ENCODE assay signal across 8 mouse cellular contexts in genomic region chr2:102002408-102002973, GRCm38 (mm10).
A peak's percentile ranks its signal among the peaks of the same experiment; 100 is the strongest.
DNase-seq lines count a peak whose midpoint lies in the region; ATAC-seq lines count a peak whose summit lies in the region.
"Had no signal": no experiment of that assay in that cellular context is flagged by ENCODE, and none has a peak within 500 bp of the region (broad histone marks: within the 10 kb centered on the region; RNA-seq: fewer than 3 reads in every experiment).

No protein-coding gene starts in this region.

- no peak overlapping the region for H3K9ac ChIP-seq in liver, embryonic 11.5 days (ENCODE audit: low read depth, low read length)
- H3K9ac ChIP-seq in forebrain, embryonic 12.5 days: no peak overlapping the region
- H3K9ac ChIP-seq in limb, embryonic 13.5 days: no peak overlapping the region
- no peak overlapping the region for H3K9ac ChIP-seq in stomach, embryonic 14.5 days (replicated peaks; ENCODE audit: low read depth, low read length)

- intact Hi-C loops in left cerebral cortex, postnatal 4 days (cut with DNase I): no loop called here

- H3K9me3 ChIP-seq in liver, embryonic 11.5 days (ENCODE audit: control insufficient read depth, low read length): no peaks in the 10 kb centered on the region
- no peaks in the 10 kb centered on the region for H3K9me3 ChIP-seq in forebrain, embryonic 12.5 days
- no peaks in the 10 kb centered on the region for H3K9me3 ChIP-seq in limb, embryonic 13.5 days
- H3K9me3 ChIP-seq in stomach, embryonic 14.5 days (ENCODE audit: control insufficient read depth, low read depth, low read length): no peaks in the 10 kb centered on the region

- DNase-seq in liver, embryonic 11.5 days (ENCODE audit: low spot score): no peak
- no peak for DNase-seq in liver
- no peak for DNase-seq in natural killer cell, adult 2 months (ENCODE audit: low spot score in 2 of 2)
- no peak for DNase-seq in left cerebral cortex, postnatal 4 days

- ATAC-seq in liver, embryonic 11.5 days (replicated peaks; ENCODE audit: low FRiP score): peak; percentile 16; the same call in 1 of the 2 replicates
- no peak; the same call in none of the 2 replicates for ATAC-seq in forebrain, embryonic 12.5 days (ENCODE audit: low FRiP score)
- ATAC-seq in limb, embryonic 13.5 days (ENCODE audit: low FRiP score, low read depth): 0 out of 2 replicates have a peak, but pooled peaks have one; percentile 9
- peak; percentile 5; the same call in 1 of the 2 replicates for ATAC-seq in stomach, embryonic 14.5 days (ENCODE audit: insufficient number of reproducible peaks, insufficient read depth, low FRiP score, low read depth)
- ATAC-seq: Patski had no signal

- peaks cover 12% of the 10 kb centered on the region; the same call in 1 of the 2 replicates for H3K4me1 ChIP-seq in liver, embryonic 11.5 days (replicated peaks; ENCODE audit: control insufficient read depth, insufficient read depth, low read length)
- peaks cover 90% of the 10 kb centered on the region for H3K4me1 ChIP-seq in forebrain, embryonic 12.5 days
- peaks cover 74% of the 10 kb centered on the region for H3K4me1 ChIP-seq in limb, embryonic 13.5 days
- peaks cover 68% of the 10 kb centered on the region for H3K4me1 ChIP-seq in stomach, embryonic 14.5 days (ENCODE audit: control insufficient read depth, insufficient read depth, low read length)

- H3K27me3 ChIP-seq in liver, embryonic 11.5 days (replicated peaks; ENCODE audit: control insufficient read depth, insufficient read depth, low read length): no peaks in the 10 kb centered on the region
- no peaks in the 10 kb centered on the region for H3K27me3 ChIP-seq in forebrain, embryonic 12.5 days
- H3K27me3 ChIP-seq in limb, embryonic 13.5 days: no peaks in the 10 kb centered on the region
- H3K27me3 ChIP-seq in stomach, embryonic 14.5 days (ENCODE audit: control insufficient read depth, insufficient read depth, low read length): no peaks in the 10 kb centered on the region
- H3K27me3 ChIP-seq: Patski had no signal

- no peaks in the 10 kb centered on the region for H3K36me3 ChIP-seq in liver, embryonic 11.5 days (ENCODE audit: control insufficient read depth, insufficient read depth, low read length)
- no peaks in the 10 kb centered on the region for H3K36me3 ChIP-seq in forebrain, embryonic 12.5 days (replicated peaks)
- H3K36me3 ChIP-seq in limb, embryonic 13.5 days: no peaks in the 10 kb centered on the region
- H3K36me3 ChIP-seq in stomach, embryonic 14.5 days (ENCODE audit: control insufficient read depth, insufficient read depth, low read length): no peaks in the 10 kb centered on the region; the same call in 1 of the 2 replicates

- no peak overlapping the region for H3K4me3 ChIP-seq in liver, embryonic 11.5 days (ENCODE audit: low read depth, low read length)
- H3K4me3 ChIP-seq in forebrain, embryonic 12.5 days (replicated peaks): no peak overlapping the region
- no peak overlapping the region for H3K4me3 ChIP-seq in limb, embryonic 13.5 days
- H3K4me3 ChIP-seq in stomach, embryonic 14.5 days (ENCODE audit: low read depth, low read length): no peak overlapping the region

- peak overlapping the region; percentile 40 for H3K4me2 ChIP-seq in liver, embryonic 11.5 days
- peak overlapping the region; percentile 39 for H3K4me2 ChIP-seq in forebrain, embryonic 12.5 days
- no peak overlapping the region for H3K4me2 ChIP-seq in limb, embryonic 13.5 days (replicated peaks)
- no peak overlapping the region for H3K4me2 ChIP-seq in stomach, embryonic 14.5 days (replicated peaks; ENCODE audit: low read depth, low read length)

- WGBS in liver, embryonic 11.5 days: 31% methylated on average over 12 of the region's 12 CpGs
- 47% methylated on average over 12 of the region's 12 CpGs for WGBS in forebrain, embryonic 12.5 days
- 69% methylated on average over 12 of the region's 12 CpGs for WGBS in limb, embryonic 13.5 days
- WGBS in stomach, embryonic 14.5 days: 45% methylated on average over 12 of the region's 12 CpGs

- H3K27ac ChIP-seq in liver, embryonic 11.5 days (ENCODE audit: low read depth, low read length): peak overlapping the region; percentile 66
- H3K27ac ChIP-seq in forebrain, embryonic 12.5 days: peak overlapping the region; percentile 96
- peak overlapping the region; percentile 48; the same call in 1 of the 2 replicates for H3K27ac ChIP-seq in limb, embryonic 13.5 days
- peak overlapping the region; percentile 78; the same call in 1 of the 2 replicates for H3K27ac ChIP-seq in stomach, embryonic 14.5 days (ENCODE audit: low read length)

Comparison
In these comparisons a context has a peak if more than half of its experiments do, and no peak if none do; other contexts are left out.
1. H3K4me2 ChIP-seq: peak in liver, embryonic 11.5 days (single experiment) and forebrain, embryonic 12.5 days (single experiment); none in limb, embryonic 13.5 days (single experiment) and stomach, embryonic 14.5 days (single experiment).
2. Peak in every context shown above with its lines, with median percentiles within 50 percentile points of each other: H3K27ac ChIP-seq.